In genomic region chr8:120227578-120227876, GRCm38 (mm10) we compare ENCODE assay signal across 8 mouse cellular contexts. TPM values are rescaled to one million over a fixed set of nuclear protein-coding genes. Genes with fewer than 3 reads are reported as not detected.
A peak's percentile ranks its signal among the peaks of the same experiment; 100 is the strongest.
DNase-seq lines count a peak whose midpoint lies in the region; ATAC-seq and TF ChIP-seq lines count a peak whose summit lies in the region.

No protein-coding gene starts in this region.

- no peak for ATAC-seq in lung, embryonic 16.5 days (ENCODE audit: low read depth)
- no peak for ATAC-seq in limb, embryonic 12.5 days (ENCODE audit: insufficient number of reproducible peaks, insufficient read depth, low FRiP score, low TSS enrichment, low read depth)
- no peak for ATAC-seq in stomach, postnatal 0 days (ENCODE audit: low FRiP score, low TSS enrichment)
- no peak for ATAC-seq in megakaryocyte, adult 5-6 weeks (ENCODE audit: poor library complexity, severe bottlenecking)

- H3K27me3 ChIP-seq in lung, embryonic 16.5 days (ENCODE audit: control insufficient read depth, insufficient read depth, low read depth, low read length): peaks cover 12% of the 10 kb centered on the region
- peaks cover 8% of the 10 kb centered on the region; the same call in 1 of the 2 replicates for H3K27me3 ChIP-seq in limb, embryonic 12.5 days
- H3K27me3 ChIP-seq in stomach, postnatal 0 days (ENCODE audit: control insufficient read depth, insufficient read depth, low read length): no peaks in the 10 kb centered on the region

- no peaks in the 10 kb centered on the region for H3K36me3 ChIP-seq in lung, embryonic 16.5 days (ENCODE audit: control insufficient read depth, insufficient read depth, low read length)
- H3K36me3 ChIP-seq in limb, embryonic 12.5 days: no peaks in the 10 kb centered on the region
- no peaks in the 10 kb centered on the region for H3K36me3 ChIP-seq in stomach, postnatal 0 days (ENCODE audit: control insufficient read depth, insufficient read depth, low read length)

- peak overlapping the region; percentile 68 for H3K4me3 ChIP-seq in lung, embryonic 16.5 days (ENCODE audit: low read length)
- peak overlapping the region; percentile 72 for H3K4me3 ChIP-seq in limb, embryonic 12.5 days (replicated peaks)
- H3K4me3 ChIP-seq in stomach, postnatal 0 days (ENCODE audit: low read depth, low read length): peak overlapping the region; percentile 59; the same call in 1 of the 2 replicates

- TF ChIP-seq EP300 in stomach, postnatal 0 days (optimal IDR thresholded peaks at IDR 0.05): no peak

- TF ChIP-seq CTCF in stomach, postnatal 0 days (IDR thresholded peaks at IDR 0.05; ENCODE audit: low read depth): no peak

- H3K9me3 ChIP-seq in lung, embryonic 16.5 days (ENCODE audit: control insufficient read depth, low read length): no peaks in the 10 kb centered on the region
- H3K9me3 ChIP-seq in limb, embryonic 12.5 days: no peaks in the 10 kb centered on the region
- no peaks in the 10 kb centered on the region for H3K9me3 ChIP-seq in stomach, postnatal 0 days (ENCODE audit: control insufficient read depth, low read length)

- H3K4me1 ChIP-seq in lung, embryonic 16.5 days (replicated peaks; ENCODE audit: control insufficient read depth, insufficient read depth, low read length): peaks cover 47% of the 10 kb centered on the region
- peaks cover 88% of the 10 kb centered on the region for H3K4me1 ChIP-seq in limb, embryonic 12.5 days (replicated peaks)
- H3K4me1 ChIP-seq in stomach, postnatal 0 days (replicated peaks; ENCODE audit: control insufficient read depth, insufficient read depth): peaks cover 9% of the 10 kb centered on the region

- DNase-seq in embryo, embryonic 10.5 days (ENCODE audit: low spot score): peak; percentile 51
- DNase-seq in embryo, embryonic 9.5 days (ENCODE audit: extremely low spot score): no peak
- DNase-seq in lung, postnatal 10 days: no peak
- no peak for DNase-seq in stomach, postnatal 0 days (ENCODE audit: low spot score)
- no peak for DNase-seq in frontal cortex, postnatal 36 days (ENCODE audit: low spot score in 2 of 2)

- 0 out of 2 replicates have a peak overlapping the region, but pooled peaks have one; percentile 3 for H3K9ac ChIP-seq in lung, embryonic 16.5 days (ENCODE audit: low read length)
- H3K9ac ChIP-seq in limb, embryonic 12.5 days (replicated peaks): peak overlapping the region; percentile 3; the same call in 1 of the 2 replicates
- no peak overlapping the region for H3K9ac ChIP-seq in stomach, postnatal 0 days (ENCODE audit: low read length)

- peak overlapping the region; percentile 67 for H3K27ac ChIP-seq in lung, embryonic 16.5 days (ENCODE audit: low read length)
- peak overlapping the region; percentile 67; the same call in 1 of the 2 replicates for H3K27ac ChIP-seq in limb, embryonic 12.5 days
- H3K27ac ChIP-seq in stomach, postnatal 0 days (replicated peaks): peak overlapping the region; percentile 65; the same call in 1 of the 2 replicates

- H3K4me2 ChIP-seq in lung, embryonic 16.5 days (ENCODE audit: low read depth, low read length): peak overlapping the region; percentile 97
- H3K4me2 ChIP-seq in limb, embryonic 12.5 days: peak overlapping the region; percentile 99
- H3K4me2 ChIP-seq in stomach, postnatal 0 days (replicated peaks; ENCODE audit: low read depth): peak overlapping the region; percentile 96

RNA-seq across cellular contexts. Expression of gene Gse1, which starts 0.7 kb away (rescaled TPM):
- polyA plus RNA-seq in lung, embryonic 16.5 days (2015; fragmentation: Nextera tagmentation; extraction: Ambion mirVana): 10.2 and 10.9 TPM in 2 replicates
- 7.6 and 9.1 TPM in 2 replicates for polyA plus RNA-seq in limb, embryonic 12.5 days (2016; fragmentation: Nextera tagmentation; extraction: Ambion mirVana)
- 6.4 and 7.0 TPM in 2 replicates for polyA plus RNA-seq in stomach, postnatal 0 days (2015; fragmentation: Nextera tagmentation; extraction: Ambion mirVana)
- total RNA-seq in megakaryocyte, adult 5-6 weeks (2015): 17.1 and 18.3 TPM in 2 replicates
- 6.1 and 11.4 TPM in 2 replicates for total RNA-seq in megakaryocyte, adult 5-6 weeks (2017)

RNA-seq across cellular contexts. Expression of gene Fam92b, which starts 50.3 kb away (rescaled TPM):
- 2.7 and 4.0 TPM in 2 replicates for polyA plus RNA-seq in lung, embryonic 16.5 days (2015; fragmentation: Nextera tagmentation; extraction: Ambion mirVana)
- polyA plus RNA-seq in limb, embryonic 12.5 days (2016; fragmentation: Nextera tagmentation; extraction: Ambion mirVana): not detected in 2 replicates
- polyA plus RNA-seq in stomach, postnatal 0 days (2015; fragmentation: Nextera tagmentation; extraction: Ambion mirVana): 0.18 and 0.33 TPM in 2 replicates
- total RNA-seq in megakaryocyte, adult 5-6 weeks (2015): not detected in 2 replicates
- not detected in 2 replicates for total RNA-seq in megakaryocyte, adult 5-6 weeks (2017)
